Mouse (Mus musculus) layer of hippocampus, postnatal 25 days (tissue): ENCODE measurements around the gene Rftn1. TPM values are rescaled to one million over a fixed set of nuclear protein-coding genes. Genes with fewer than 3 reads are reported as not detected.

Experiments used
- DNase-seq, 2 experiments: peaks; one replicate each; pipeline ENCODE4 v3.0.0; 2022; ENCODE audit warnings: mixed read lengths in 2 of 2, low spot score in 1 of 2; ENCODE audit errors: extremely low spot score in 1 of 2
- total RNA-seq, 2 experiments: library from RNA; stranded (reverse); gene quantifications; 2 replicates each; pipeline ENCODE4 v1.2.3; 2021

The Rftn1 gene
- total RNA-seq, 2 experiments from 2014 or later: 14.2 to 14.7 TPM

GRCm38 (mm10) chr17:50001754-50002153 lies 188.7 kb downstream of the Rftn1 start:
- DNase-seq: no peak

- no peak for DNase-seq
Observed at GRCm38 (mm10) chr17:50000580-50000979, 189.9 kb downstream of the Rftn1 start.

GRCm38 (mm10) chr17:49996626-49997152 lies 193.8 kb downstream of the Rftn1 start:
- DNase-seq: no peak

GRCm38 (mm10) chr17:49996097-49996496 lies 194.4 kb downstream of the Rftn1 start:
- DNase-seq: no peak

GRCm38 (mm10) chr17:49995226-49995625 lies 195.2 kb downstream of the Rftn1 start:
- no peak for DNase-seq

- DNase-seq: no peak
Observed at GRCm38 (mm10) chr17:49993631-49994030, 196.8 kb downstream of the Rftn1 start.

GRCm38 (mm10) chr17:49992625-49993603 lies 197.6 kb downstream of the Rftn1 start:
- DNase-seq: no peak

GRCm38 (mm10) chr17:49989583-49989982 lies 200.9 kb downstream of the Rftn1 start:
- no peak for DNase-seq

- no peak for DNase-seq
Observed at GRCm38 (mm10) chr17:49987095-49987494, 203.4 kb downstream of the Rftn1 start.

GRCm38 (mm10) chr17:49983478-49983877 lies 207.0 kb downstream of the Rftn1 start:
- no peak for DNase-seq

GRCm38 (mm10) chr17:49982611-49983390 lies 207.7 kb downstream of the Rftn1 start:
- no peak for DNase-seq

GRCm38 (mm10) chr17:49981591-49981990 lies 208.9 kb downstream of the Rftn1 start:
- no peak for DNase-seq

- no peak for DNase-seq
Observed at GRCm38 (mm10) chr17:49979761-49980285, 210.7 kb downstream of the Rftn1 start.

- DNase-seq: no peak
Observed at GRCm38 (mm10) chr17:49977424-49977790, 213.1 kb downstream of the Rftn1 start.

GRCm38 (mm10) chr17:49976678-49977423 lies 213.6 kb downstream of the Rftn1 start:
- no peak for DNase-seq

- DNase-seq: no peak
Observed at GRCm38 (mm10) chr17:49975481-49975880, 215.0 kb downstream of the Rftn1 start.

GRCm38 (mm10) chr17:49974996-49975395 lies 215.5 kb downstream of the Rftn1 start:
- no peak for DNase-seq

GRCm38 (mm10) chr17:49972164-49972563 lies 218.3 kb downstream of the Rftn1 start:
- no peak for DNase-seq

GRCm38 (mm10) chr17:49971057-49971456 lies 219.4 kb downstream of the Rftn1 start:
- DNase-seq: no peak
